Mouse (Mus musculus) ES-Bruce4 (cell line): ENCODE results near the gene Grm1.

Experiments
- CTCF ChIP-seq: IDR thresholded peaks from one replicate; pipeline ENCODE4 v1.8.1; 2011; ENCODE audit warnings: low read depth, low read length
- EP300 ChIP-seq: IDR thresholded peaks from 2 replicates; pipeline ENCODE4 v1.6.1; 2011; ENCODE audit warnings: low read depth, low read length; ENCODE audit not compliant: insufficient read depth
- POLR2A ChIP-seq: IDR thresholded peaks from one replicate; pipeline ENCODE4 v1.8.1; 2011; ENCODE audit warnings: low read length; ENCODE audit not compliant: insufficient read depth

DNA sequence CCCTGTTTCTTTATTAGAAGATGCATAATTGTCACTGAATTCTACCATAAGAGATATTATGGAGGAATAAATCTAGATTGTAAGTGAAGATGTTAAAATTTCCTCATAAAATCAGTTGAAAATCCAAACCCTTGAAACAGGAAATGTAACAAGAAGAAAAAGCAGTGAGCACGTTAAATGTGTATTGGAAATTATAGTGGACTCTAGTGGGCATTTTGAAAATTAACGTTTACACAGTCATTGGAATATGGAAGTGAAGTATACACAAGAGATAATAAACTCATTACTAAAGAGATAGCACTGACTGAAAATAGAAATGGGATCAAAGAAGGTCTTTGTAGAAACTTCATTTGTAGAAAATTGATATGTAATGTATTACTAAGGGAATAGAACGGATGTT lies 4.2 kb upstream of the Grm1 start:
- TF ChIP-seq POLR2A (no peak), CTCF (no peak), EP300 (no peak)
